Mouse (Mus musculus): ENCODE results near the gene 1700013G24Rik. TPM values are rescaled to one million over a fixed set of nuclear protein-coding genes. Genes with fewer than 3 reads are reported as not detected.
A peak's percentile ranks its signal among the peaks of the same experiment; 100 is the strongest.

The 1700013G24Rik gene
- polyA plus RNA-seq, 1 experiment from 2014 or later = not detected

DNA sequence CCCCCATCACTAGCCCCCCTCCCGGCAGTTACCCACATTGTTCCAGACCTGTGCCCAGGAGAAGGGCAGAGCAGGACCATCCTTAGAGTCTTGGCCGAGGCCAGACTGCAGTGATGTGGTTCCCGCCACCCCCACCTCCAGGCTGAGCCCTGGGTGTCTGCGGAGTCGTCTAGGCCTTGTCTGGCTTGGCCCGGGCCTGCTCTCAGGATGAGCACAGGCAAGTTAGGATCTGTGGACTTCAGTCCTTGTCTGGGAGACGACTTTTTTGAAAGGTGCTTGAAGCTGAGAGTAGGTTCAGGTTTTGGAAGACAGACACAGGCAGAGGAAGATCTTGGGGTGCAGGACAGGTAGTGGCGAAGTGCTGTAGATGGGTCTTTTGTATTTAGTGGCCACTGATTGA, 18.2 kb downstream of the 1700013G24Rik start:
- Histone ChIP-seq H3K4me1 (replicated peaks) (peaks cover 26% of the 10 kb centered on the region), H3K4me2 (replicated peaks) (no peak overlapping the region), H3K4me3 (replicated peaks) (no peak overlapping the region), H3K9ac (replicated peaks) (no peak overlapping the region), H3K27ac (no peak overlapping the region), H3K36me3 (no peaks in the 10 kb centered on the region), H3K9me3 (no peaks in the 10 kb centered on the region), H3K27me3 (peaks cover 11% of the 10 kb centered on the region)
- 76% methylated on average over 8 of the region's 8 CpGs for WGBS
- ATAC-seq = no peak

DNA sequence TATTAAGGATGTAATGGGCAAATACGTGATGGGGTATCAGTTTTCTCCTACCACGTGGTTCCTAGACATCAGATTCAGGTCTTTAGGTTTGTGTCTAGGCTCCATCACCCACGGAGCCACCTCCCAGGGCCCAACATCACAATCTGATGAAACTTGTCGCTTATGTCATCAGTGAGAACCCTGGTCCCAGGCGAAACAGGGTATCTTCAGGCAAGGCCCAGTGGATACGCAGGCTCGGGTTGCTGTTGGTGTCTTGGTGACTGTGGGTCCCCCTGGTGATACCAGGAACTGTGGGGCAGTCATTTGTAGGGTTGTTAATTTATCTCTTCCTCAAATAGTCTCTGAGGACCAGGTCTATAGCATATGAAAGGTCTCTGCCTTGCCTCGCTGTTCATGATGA, 20.2 kb downstream of the 1700013G24Rik start:
- WGBS = 96% methylated on average over 8 of the region's 8 CpGs
- H3K9ac ChIP-seq (replicated peaks) = no peak overlapping the region
- H3K27ac ChIP-seq = no peak overlapping the region
- no peak overlapping the region for H3K4me3 ChIP-seq (replicated peaks)
- ATAC-seq = no peak
- H3K4me1 ChIP-seq (replicated peaks) = peaks cover 39% of the 10 kb centered on the region
- peaks cover 11% of the 10 kb centered on the region for H3K27me3 ChIP-seq
- H3K9me3 ChIP-seq = no peaks in the 10 kb centered on the region
- no peak overlapping the region for H3K4me2 ChIP-seq (replicated peaks)
- H3K36me3 ChIP-seq = no peaks in the 10 kb centered on the region

DNA sequence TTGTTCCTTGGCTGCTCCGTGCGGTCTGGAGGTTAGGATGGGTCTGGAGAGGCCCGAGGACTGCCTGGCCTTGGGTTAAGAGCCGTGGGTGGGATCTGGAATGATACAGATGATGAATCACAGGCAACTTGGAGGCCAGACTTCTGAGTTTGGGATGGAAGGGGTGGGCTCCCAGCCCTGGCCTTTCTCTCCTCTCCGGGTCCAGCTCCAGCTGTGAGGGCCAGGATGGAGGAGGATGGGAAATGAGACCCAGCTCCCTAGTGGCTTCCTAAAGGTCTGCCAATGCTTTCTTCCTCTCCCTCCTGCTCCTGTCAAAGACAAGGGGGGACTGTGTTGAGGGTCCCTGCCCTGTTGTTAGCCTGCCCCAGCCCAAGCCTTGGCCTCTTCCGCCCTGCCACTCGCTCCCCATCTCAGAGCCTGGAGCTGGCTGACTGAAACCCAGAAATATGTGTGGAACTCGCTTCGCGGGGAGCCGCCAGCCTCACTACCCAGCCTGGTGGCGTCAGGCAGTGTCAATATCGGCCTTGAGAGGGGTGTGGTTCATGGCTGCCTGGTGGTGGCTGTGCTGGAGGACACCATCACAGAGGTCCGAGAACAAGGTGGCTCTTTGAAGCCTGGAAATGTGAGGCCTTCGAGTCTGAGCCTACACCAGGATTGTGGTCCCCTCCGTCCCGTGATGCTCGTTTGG, 20.8 kb downstream of the 1700013G24Rik start:
- H3K27me3 ChIP-seq = peaks cover 11% of the 10 kb centered on the region
- H3K9ac ChIP-seq (replicated peaks) = no peak overlapping the region
- ATAC-seq = no peak
- H3K4me1 ChIP-seq (replicated peaks) = peaks cover 42% of the 10 kb centered on the region
- WGBS = 85% methylated on average over 18 of the region's 18 CpGs
- H3K9me3 ChIP-seq = no peaks in the 10 kb centered on the region
- no peaks in the 10 kb centered on the region for H3K36me3 ChIP-seq
- H3K4me2 ChIP-seq (replicated peaks) = no peak overlapping the region
- H3K4me3 ChIP-seq (replicated peaks) = no peak overlapping the region
- no peak overlapping the region for H3K27ac ChIP-seq

DNA sequence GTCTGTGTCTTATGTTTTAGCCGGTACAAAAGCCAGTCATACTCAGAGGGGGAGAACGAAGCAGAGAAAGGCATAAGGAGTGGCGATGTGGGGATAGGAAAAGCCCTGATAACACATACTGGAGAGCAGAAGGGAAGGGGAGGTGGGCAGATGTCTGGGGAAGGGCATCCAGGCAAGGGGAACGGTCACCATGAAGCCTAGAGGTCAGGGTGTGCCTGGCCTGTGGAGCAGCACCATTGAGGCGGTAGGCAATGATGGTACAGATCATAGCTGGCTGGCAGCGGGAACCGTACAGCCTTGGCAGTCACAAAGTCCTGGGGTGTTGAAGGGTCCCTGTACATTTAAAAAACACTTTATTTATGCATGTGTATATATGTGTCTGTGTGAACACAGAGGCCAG, 21.6 kb downstream of the 1700013G24Rik start:
- Histone ChIP-seq H3K4me3 (replicated peaks) (no peak overlapping the region), H3K9me3 (no peaks in the 10 kb centered on the region), H3K4me2 (replicated peaks) (no peak overlapping the region), H3K9ac (replicated peaks) (no peak overlapping the region), H3K27ac (no peak overlapping the region), H3K27me3 (peaks cover 11% of the 10 kb centered on the region), H3K36me3 (no peaks in the 10 kb centered on the region), H3K4me1 (replicated peaks) (peaks cover 37% of the 10 kb centered on the region)
- no peak for ATAC-seq
- 94% methylated on average over 7 of the region's 7 CpGs for WGBS

DNA sequence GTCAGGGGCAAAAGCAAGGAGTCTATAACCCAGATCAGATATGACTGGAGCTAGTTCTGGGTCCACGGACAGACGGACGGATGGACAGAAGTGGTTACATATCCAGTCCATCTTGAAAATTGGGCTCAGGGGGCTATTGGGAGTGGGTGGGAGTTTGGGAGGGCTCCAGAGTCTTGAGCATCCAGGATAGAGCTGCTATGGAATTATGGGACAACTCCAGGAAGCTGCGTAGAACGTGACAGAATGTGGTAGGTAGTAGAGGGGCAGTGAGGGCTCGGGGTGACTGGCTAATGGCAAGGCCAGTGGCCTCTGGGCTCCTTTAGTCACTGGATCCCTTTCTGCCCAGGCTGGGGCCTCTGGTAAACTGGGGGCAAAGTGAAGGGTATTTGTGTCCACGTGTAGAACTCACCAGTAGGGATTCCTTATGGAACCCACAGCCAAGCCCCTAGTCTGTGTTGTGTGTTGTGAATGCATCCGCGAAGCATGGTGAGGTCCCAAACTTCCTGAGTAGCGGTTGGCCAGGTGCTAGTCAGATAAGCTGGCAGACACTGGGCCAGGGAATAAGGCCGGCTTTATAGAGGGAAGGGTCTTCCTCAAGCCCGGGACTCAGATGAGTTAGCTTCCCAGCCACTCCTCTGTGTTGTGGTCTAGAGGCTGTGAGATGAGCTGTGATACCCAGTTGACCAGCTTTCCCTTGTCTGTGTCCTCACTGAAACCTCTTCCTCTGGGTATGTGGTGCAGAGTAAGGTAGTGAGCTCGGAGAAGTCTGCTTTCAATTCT, 22.4 kb downstream of the 1700013G24Rik start:
- 92% methylated on average over 13 of the region's 13 CpGs for WGBS
- Histone ChIP-seq H3K36me3 (no peaks in the 10 kb centered on the region), H3K9ac (replicated peaks) (no peak overlapping the region), H3K4me2 (replicated peaks) (no peak overlapping the region), H3K4me3 (replicated peaks) (no peak overlapping the region), H3K27me3 (peaks cover 8% of the 10 kb centered on the region; the same call in 1 of the 2 replicates), H3K4me1 (replicated peaks) (peaks cover 37% of the 10 kb centered on the region), H3K9me3 (no peaks in the 10 kb centered on the region), H3K27ac (no peak overlapping the region)
- no peak for ATAC-seq

DNA sequence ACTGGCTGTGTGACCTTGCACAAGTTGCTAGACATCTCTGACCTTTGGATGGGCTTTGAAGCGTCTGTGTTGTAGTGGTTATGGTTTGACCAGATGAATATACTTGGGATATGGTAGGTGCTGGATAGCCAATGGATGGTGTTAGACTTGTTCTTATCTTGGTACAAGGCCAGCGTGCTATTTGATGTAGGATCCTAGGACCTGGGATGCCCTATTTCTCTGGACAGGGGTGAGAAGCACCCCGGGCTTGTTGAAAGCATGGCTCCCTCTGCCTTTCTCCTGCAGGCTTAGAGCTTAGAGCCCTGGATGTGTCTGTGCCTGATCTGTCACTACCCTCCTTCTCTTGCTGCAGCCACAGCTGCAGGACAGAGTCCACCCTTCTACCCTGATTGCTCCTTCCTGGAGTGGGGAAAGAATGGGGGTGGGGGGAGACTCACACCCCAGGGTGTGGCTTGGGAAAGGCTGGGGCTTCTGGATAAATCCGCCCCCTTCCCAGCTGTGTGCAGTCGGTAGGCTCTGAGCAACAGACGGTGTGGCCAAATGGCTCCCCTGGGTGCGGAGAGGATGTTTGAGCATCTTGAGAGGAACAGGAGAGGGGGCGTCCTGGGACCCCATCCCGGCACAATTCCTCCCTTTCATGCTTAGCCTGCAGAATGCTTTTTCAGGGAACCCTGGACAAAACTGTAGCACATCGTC, 23.1 kb downstream of the 1700013G24Rik start:
- H3K4me1 ChIP-seq (replicated peaks) = peaks cover 42% of the 10 kb centered on the region
- H3K9me3 ChIP-seq = no peaks in the 10 kb centered on the region
- no peak overlapping the region; the same call in 1 of the 2 replicates for H3K4me2 ChIP-seq (replicated peaks)
- no peak for ATAC-seq
- H3K4me3 ChIP-seq (replicated peaks) = no peak overlapping the region
- 40% methylated on average over 10 of the region's 10 CpGs for WGBS
- no peak overlapping the region for H3K27ac ChIP-seq
- H3K9ac ChIP-seq (replicated peaks) = no peak overlapping the region
- H3K27me3 ChIP-seq = peaks cover 10% of the 10 kb centered on the region; the same call in 1 of the 2 replicates
- H3K36me3 ChIP-seq = no peaks in the 10 kb centered on the region

DNA sequence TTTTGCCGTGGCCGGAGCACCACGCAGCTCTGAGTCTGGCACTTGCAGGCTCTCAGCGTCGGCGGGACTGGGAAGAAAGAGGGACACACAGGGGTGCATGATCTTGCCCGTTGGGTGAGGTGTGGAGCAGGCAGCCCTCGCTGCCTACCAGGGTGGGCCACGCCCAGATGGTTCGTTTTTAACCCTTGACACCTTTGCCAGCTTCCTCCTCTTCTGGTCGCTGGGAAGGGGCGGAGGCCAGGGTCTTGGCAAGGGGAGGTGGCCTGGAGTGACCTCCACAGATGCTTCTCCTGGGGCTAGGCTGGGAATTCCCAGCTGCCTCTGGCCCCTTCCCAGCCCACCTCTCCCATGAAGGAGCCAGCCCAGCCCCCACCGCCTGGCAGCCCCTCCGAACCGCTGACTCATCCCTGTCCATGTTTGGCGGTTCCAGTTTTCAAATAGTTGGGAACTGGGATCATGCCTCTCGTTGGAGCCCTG, 23.7 kb downstream of the 1700013G24Rik start:
- 0 out of 2 replicates have a peak, but pooled peaks have one; percentile 12 for ATAC-seq
- H3K4me3 ChIP-seq (replicated peaks) = no peak overlapping the region
- WGBS = 24% methylated on average over 17 of the region's 17 CpGs
- no peak overlapping the region for H3K27ac ChIP-seq
- H3K4me1 ChIP-seq (replicated peaks) = peaks cover 45% of the 10 kb centered on the region
- H3K9me3 ChIP-seq = no peaks in the 10 kb centered on the region
- no peak overlapping the region for H3K9ac ChIP-seq (replicated peaks)
- H3K4me2 ChIP-seq (replicated peaks) = no peak overlapping the region; the same call in 1 of the 2 replicates
- peaks cover 12% of the 10 kb centered on the region; the same call in 1 of the 2 replicates for H3K27me3 ChIP-seq
- no peaks in the 10 kb centered on the region for H3K36me3 ChIP-seq

DNA sequence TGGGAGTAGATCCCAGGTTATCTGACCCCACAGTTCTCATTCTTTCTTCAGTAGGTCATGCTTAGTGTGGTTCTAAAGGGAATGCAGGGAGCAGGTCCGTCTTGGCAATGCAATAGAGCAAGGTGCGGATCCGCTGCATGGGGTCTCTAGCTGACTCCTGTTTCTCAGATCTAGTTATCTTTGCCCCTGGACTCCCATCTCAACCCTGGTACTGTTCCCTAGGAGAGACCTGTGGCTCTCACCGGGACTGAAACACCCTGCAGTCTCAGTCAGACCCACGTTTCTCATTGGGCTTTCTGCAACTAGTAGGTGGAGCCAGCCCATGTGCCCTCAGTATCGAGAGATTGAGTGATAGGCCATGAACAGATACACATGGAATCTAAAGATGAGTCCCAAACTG, 24.5 kb downstream of the 1700013G24Rik start:
- 51% methylated on average over 6 of the region's 6 CpGs for WGBS
- Histone ChIP-seq H3K36me3 (no peaks in the 10 kb centered on the region), H3K9ac (replicated peaks) (no peak overlapping the region), H3K4me1 (replicated peaks) (peaks cover 47% of the 10 kb centered on the region), H3K4me3 (replicated peaks) (no peak overlapping the region), H3K27ac (no peak overlapping the region), H3K4me2 (replicated peaks) (no peak overlapping the region), H3K9me3 (no peaks in the 10 kb centered on the region), H3K27me3 (peaks cover 12% of the 10 kb centered on the region; the same call in 1 of the 2 replicates)
- no peak for ATAC-seq

DNA sequence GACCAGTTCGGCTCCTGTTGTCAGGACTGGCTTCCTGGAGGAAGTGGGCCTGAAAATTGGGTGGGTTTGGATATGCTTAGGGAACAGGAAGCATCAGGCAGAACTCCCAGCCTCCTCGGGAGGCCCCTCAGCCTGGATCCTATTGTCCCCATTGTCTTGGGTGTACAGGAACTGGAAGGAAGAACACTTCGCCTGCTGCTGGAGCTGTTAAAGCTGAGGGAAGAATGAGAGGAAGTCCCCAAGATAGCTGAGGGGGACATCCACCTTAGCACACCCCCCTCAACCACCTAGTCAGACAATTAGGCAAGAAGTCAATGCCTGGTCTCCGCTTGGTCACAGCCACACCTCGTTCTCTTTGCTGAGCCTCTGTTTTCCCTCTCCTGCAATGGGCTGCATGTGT, 25.2 kb downstream of the 1700013G24Rik start:
- 56% methylated on average over 5 of the region's 5 CpGs for WGBS
- Histone ChIP-seq H3K27me3 (peaks cover 12% of the 10 kb centered on the region; the same call in 1 of the 2 replicates), H3K4me3 (replicated peaks) (no peak overlapping the region), H3K4me1 (replicated peaks) (peaks cover 47% of the 10 kb centered on the region), H3K36me3 (no peaks in the 10 kb centered on the region), H3K4me2 (replicated peaks) (no peak overlapping the region), H3K9ac (replicated peaks) (no peak overlapping the region), H3K9me3 (no peaks in the 10 kb centered on the region), H3K27ac (no peak overlapping the region; the same call in 1 of the 2 replicates)
- ATAC-seq = no peak

DNA sequence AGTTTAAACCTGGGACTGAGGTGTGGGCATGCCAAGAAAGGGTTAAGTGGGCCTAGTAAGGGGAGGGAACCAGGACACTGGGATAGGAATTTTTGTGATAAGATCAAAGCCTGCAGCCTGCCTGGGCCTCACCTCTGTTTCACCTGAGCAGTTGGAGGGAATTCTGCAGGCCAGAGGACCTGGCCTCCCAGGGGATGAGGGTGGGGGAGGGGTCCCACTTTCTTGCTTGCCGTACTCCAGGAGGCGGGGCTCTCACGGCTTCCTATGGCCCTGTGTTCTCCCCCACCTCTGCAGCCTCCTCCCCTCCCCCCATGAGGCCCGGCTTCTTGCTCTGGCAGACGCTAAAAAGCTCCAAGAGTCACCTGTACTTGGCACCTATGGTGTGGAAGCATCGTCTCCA, 26.7 kb downstream of the 1700013G24Rik start:
- WGBS = 7% methylated on average over 6 of the region's 6 CpGs
- H3K4me2 ChIP-seq (replicated peaks) = no peak overlapping the region
- no peak overlapping the region for H3K4me3 ChIP-seq (replicated peaks)
- H3K27ac ChIP-seq = no peak overlapping the region
- H3K27me3 ChIP-seq = peaks cover 12% of the 10 kb centered on the region; the same call in 1 of the 2 replicates
- peaks cover 54% of the 10 kb centered on the region for H3K4me1 ChIP-seq (replicated peaks)
- no peaks in the 10 kb centered on the region for H3K9me3 ChIP-seq
- 0 out of 2 replicates have a peak overlapping the region, but pooled peaks have one; percentile 14 for H3K9ac ChIP-seq (replicated peaks)
- no peak for ATAC-seq
- H3K36me3 ChIP-seq = no peaks in the 10 kb centered on the region

DNA sequence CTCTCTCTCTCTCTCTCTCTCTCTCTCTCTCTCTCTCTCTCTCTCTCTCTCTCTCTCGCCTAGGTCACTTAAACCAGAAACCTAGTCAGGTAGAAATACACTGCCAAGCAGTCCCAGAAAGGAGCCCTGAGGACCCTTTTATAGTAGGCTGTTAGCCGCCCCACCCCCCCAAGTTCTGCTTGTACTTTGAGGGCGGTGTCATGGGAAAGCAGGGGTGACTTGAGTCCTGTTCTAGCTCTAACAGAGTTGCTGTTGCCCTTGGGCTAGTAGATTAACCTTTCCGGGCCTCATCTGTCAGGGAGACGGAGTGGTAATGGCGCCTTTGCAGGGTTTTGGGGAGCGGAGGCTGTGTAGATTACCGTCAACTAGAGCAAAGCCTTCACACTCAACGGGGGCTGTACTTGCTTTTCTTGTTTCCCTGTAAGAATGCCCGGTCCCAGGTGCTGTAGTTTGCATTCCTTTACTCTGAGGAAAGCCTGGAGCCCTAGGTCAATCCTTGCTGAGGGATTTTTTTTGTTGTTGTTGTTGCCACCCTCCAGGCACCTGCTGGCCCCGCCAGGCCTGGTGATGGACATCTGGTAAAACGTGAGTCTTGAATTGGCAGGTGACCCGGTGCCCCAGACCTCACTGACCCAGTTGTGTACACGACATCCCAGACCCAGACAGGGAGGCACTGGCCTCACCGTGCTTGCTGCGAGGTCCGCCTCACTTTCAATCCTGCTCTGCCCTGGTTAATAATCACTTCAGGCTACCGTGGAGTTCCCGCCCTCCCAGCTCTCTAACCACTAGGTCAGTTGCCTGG, 27.3 kb downstream of the 1700013G24Rik start:
- no peak for ATAC-seq
- no peak overlapping the region for H3K9ac ChIP-seq (replicated peaks)
- no peak overlapping the region for H3K27ac ChIP-seq
- peaks cover 61% of the 10 kb centered on the region for H3K4me1 ChIP-seq (replicated peaks)
- H3K36me3 ChIP-seq = no peaks in the 10 kb centered on the region
- H3K4me3 ChIP-seq (replicated peaks) = no peak overlapping the region
- 16% methylated on average over 19 of the region's 19 CpGs for WGBS
- peaks cover 12% of the 10 kb centered on the region; the same call in 1 of the 2 replicates for H3K27me3 ChIP-seq
- no peaks in the 10 kb centered on the region for H3K9me3 ChIP-seq
- no peak overlapping the region for H3K4me2 ChIP-seq (replicated peaks)

Measured in midbrain, embryonic 13.5 days (tissue).